Mouse (Mus musculus): ENCODE data around the gene Nrbp1. TPM values are rescaled to one million over a fixed set of nuclear protein-coding genes. Genes with fewer than 3 reads are reported as not detected.

The Nrbp1 gene
- 59.1 TPM for polyA plus RNA-seq (2012; fragmentation: generic; extraction: Trizol)
- long read RNA-seq, experiment 1, transcript Nrbp1-201 (18 exons, 2,203 nt) = major isoform, 96 of 121 reads
- long read RNA-seq, experiment 1, partial matches to known transcripts = 8 of 121 reads
- long read RNA-seq, experiment 1, other reads (novel, unspliced or antisense) = 16 of 121 reads
- long read RNA-seq, experiment 2, transcript Nrbp1-201 (18 exons, 2,203 nt) = major isoform, 823 of 947 reads
- long read RNA-seq, experiment 2, partial matches to known transcripts = 32 of 947 reads
- long read RNA-seq, experiment 2, other reads (novel, unspliced or antisense) = 91 of 947 reads

GRCm38 (mm10) chr5:31240637-31241521, at the start of gene Nrbp1, which contains the start of gene Gm9970:
TSS of gene Nrbp1 (plus strand) at chr5:31240864.
TSS of gene Gm9970 (minus strand) at chr5:31241232.
- TF ChIP-seq USF1 (IDR thresholded peaks at IDR 0.05; ENCODE audit: low read depth) = no peak
- no peak for TF ChIP-seq MAX (IDR thresholded peaks at IDR 0.05)
- TF ChIP-seq CEBPB (IDR thresholded peaks at IDR 0.05; ENCODE audit: low read depth) = no peak
- no peak for TF ChIP-seq FOSL1 (IDR thresholded peaks at IDR 0.05; ENCODE audit: insufficient read depth, low read length, poor library complexity, severe bottlenecking)
- TF ChIP-seq MYOG (IDR thresholded peaks at IDR 0.05; ENCODE audit: control insufficient read depth, extremely low read depth, insufficient read length) = no peak
- no peak for TF ChIP-seq MYOD1 (IDR thresholded peaks at IDR 0.05; ENCODE audit: control insufficient read depth, insufficient read length, low read depth)
- TF ChIP-seq CTCF (IDR thresholded peaks at IDR 0.05; ENCODE audit: control insufficient read depth, insufficient read depth, insufficient read length) = no peak
- Histone ChIP-seq H3ac (ENCODE audit: control insufficient read depth, insufficient read length, low read depth) (peak within 1 kb of the TSS; percentile 77), H3K4me3 (ENCODE audit: insufficient read depth, poor library complexity, severe bottlenecking) (peak within 1 kb of the TSS; percentile 66), H3K79me2 (ENCODE audit: control insufficient read depth, insufficient read depth) (peaks cover 31% of the 10 kb centered on the region), H3K27me3 (ENCODE audit: control insufficient read depth, insufficient read depth, insufficient read length) (no peaks in the 10 kb centered on the region), H3K79me3 (ENCODE audit: low read depth) (peaks cover 23% of the 10 kb centered on the region), H3K36me3 (ENCODE audit: control insufficient read depth, insufficient read depth) (peaks cover 23% of the 10 kb centered on the region)

- peak overlapping the region; percentile 90 for H3K4me3 ChIP-seq (ENCODE audit: insufficient read depth, poor library complexity, severe bottlenecking)
- peaks cover 19% of the 10 kb centered on the region for H3K79me3 ChIP-seq (ENCODE audit: low read depth)
- peaks cover 40% of the 10 kb centered on the region for H3K79me2 ChIP-seq (ENCODE audit: control insufficient read depth, insufficient read depth)
- H3ac ChIP-seq (ENCODE audit: control insufficient read depth, insufficient read length, low read depth) = peak overlapping the region; percentile 77
- H3K36me3 ChIP-seq (ENCODE audit: control insufficient read depth, insufficient read depth) = peaks cover 64% of the 10 kb centered on the region
- TF ChIP-seq MYOD1 (IDR thresholded peaks at IDR 0.05; ENCODE audit: control insufficient read depth, insufficient read length, low read depth) (peak; percentile 9), MAX (IDR thresholded peaks at IDR 0.05) (no peak)
- no peaks in the 10 kb centered on the region for H3K27me3 ChIP-seq (ENCODE audit: control insufficient read depth, insufficient read depth, insufficient read length)
These were observed 48.4 kb upstream of the Nrbp1 start for GRCm38 (mm10) chr5:31192045-31192938.

GRCm38 (mm10) chr5:31192939-31193630, 47.6 kb upstream of the Nrbp1 start, which contains the start of the genes Snx17 and Eif2b4:
TSS of gene Snx17 (plus strand) at chr5:31193227.
TSS of gene Eif2b4 (minus strand) at chr5:31193430.
- H3K79me3 ChIP-seq (ENCODE audit: low read depth) = peaks cover 19% of the 10 kb centered on the region
- peak within 1 kb of the TSS; percentile 90 for H3K4me3 ChIP-seq (ENCODE audit: insufficient read depth, poor library complexity, severe bottlenecking)
- H3ac ChIP-seq (ENCODE audit: control insufficient read depth, insufficient read length, low read depth) = peak within 1 kb of the TSS; percentile 77
- H3K79me2 ChIP-seq (ENCODE audit: control insufficient read depth, insufficient read depth) = peaks cover 40% of the 10 kb centered on the region
- H3K36me3 ChIP-seq (ENCODE audit: control insufficient read depth, insufficient read depth) = peaks cover 65% of the 10 kb centered on the region
- TF ChIP-seq MYOG (IDR thresholded peaks at IDR 0.05; ENCODE audit: control insufficient read depth, extremely low read depth, insufficient read length) = no peak
- no peak for TF ChIP-seq CEBPB (IDR thresholded peaks at IDR 0.05; ENCODE audit: low read depth)
- TF ChIP-seq USF1 (IDR thresholded peaks at IDR 0.05; ENCODE audit: low read depth) = no peak
- no peak for TF ChIP-seq FOSL1 (IDR thresholded peaks at IDR 0.05; ENCODE audit: insufficient read depth, low read length, poor library complexity, severe bottlenecking)
- no peak for TF ChIP-seq MYOD1 (IDR thresholded peaks at IDR 0.05; ENCODE audit: control insufficient read depth, insufficient read length, low read depth)
- TF ChIP-seq CTCF (IDR thresholded peaks at IDR 0.05; ENCODE audit: control insufficient read depth, insufficient read depth, insufficient read length) = peak; percentile 91
- peak; percentile 16 for TF ChIP-seq MAX (IDR thresholded peaks at IDR 0.05)
- no peaks in the 10 kb centered on the region for H3K27me3 ChIP-seq (ENCODE audit: control insufficient read depth, insufficient read depth, insufficient read length)

- TF ChIP-seq MYOD1 (IDR thresholded peaks at IDR 0.05; ENCODE audit: control insufficient read depth, insufficient read length, low read depth) (no peak), MYOG (IDR thresholded peaks at IDR 0.05; ENCODE audit: control insufficient read depth, extremely low read depth, insufficient read length) (no peak), FOSL1 (IDR thresholded peaks at IDR 0.05; ENCODE audit: insufficient read depth, low read length, poor library complexity, severe bottlenecking) (no peak), CEBPB (IDR thresholded peaks at IDR 0.05; ENCODE audit: low read depth) (no peak), CTCF (IDR thresholded peaks at IDR 0.05; ENCODE audit: control insufficient read depth, insufficient read depth, insufficient read length) (no peak), MAX (IDR thresholded peaks at IDR 0.05) (no peak), USF1 (IDR thresholded peaks at IDR 0.05; ENCODE audit: low read depth) (no peak)
- H3K27me3 ChIP-seq (ENCODE audit: control insufficient read depth, insufficient read depth, insufficient read length) = no peaks in the 10 kb centered on the region
- peaks cover 71% of the 10 kb centered on the region for H3K36me3 ChIP-seq (ENCODE audit: control insufficient read depth, insufficient read depth)
- peaks cover 19% of the 10 kb centered on the region for H3K79me3 ChIP-seq (ENCODE audit: low read depth)
- peaks cover 40% of the 10 kb centered on the region for H3K79me2 ChIP-seq (ENCODE audit: control insufficient read depth, insufficient read depth)
- H3ac ChIP-seq (ENCODE audit: control insufficient read depth, insufficient read length, low read depth) = peak overlapping the region; percentile 75
- peak overlapping the region; percentile 90 for H3K4me3 ChIP-seq (ENCODE audit: insufficient read depth, poor library complexity, severe bottlenecking)
These were observed 46.9 kb upstream of the Nrbp1 start for GRCm38 (mm10) chr5:31193631-31194281.

All from C2C12 (cell line).